Mouse (Mus musculus) hindbrain, embryonic 16.5 days (tissue): ENCODE measurements around the gene Rpl22. TPM values are rescaled to one million over a fixed set of nuclear protein-coding genes. Genes with fewer than 3 reads are reported as not detected.

Experiments
- ATAC-seq: fragments of 200-750 bp; cut with Nextera tagmentation; 2 replicates; pipeline ENCODE4 v1.8.0; 2017; ENCODE audit warnings: moderate TSS enrichment, moderate library complexity
- H3K27ac ChIP-seq: fragments of 300-500 bp; sonication (generic); 2 replicates; pipeline ENCODE4 v1.5.1; 2014; ENCODE audit warnings: low read depth, mild to moderate bottlenecking, control low read depth, low read length, moderate library complexity
- H3K27me3 ChIP-seq: fragments of 300-500 bp; sonication (generic); replicated peaks from 2 replicates; pipeline ENCODE4 v1.6.1; 2014; ENCODE audit warnings: low read length; ENCODE audit not compliant: control insufficient read depth, insufficient read depth
- H3K36me3 ChIP-seq: fragments of 300-500 bp; sonication (generic); 2 replicates; pipeline ENCODE4 v1.6.1; 2014; ENCODE audit warnings: mild to moderate bottlenecking, low read length, moderate library complexity, mixed read lengths; ENCODE audit not compliant: control insufficient read depth, insufficient read depth
- H3K4me1 ChIP-seq: fragments of 300-500 bp; sonication (generic); 2 replicates; pipeline ENCODE4 v1.6.1; 2014; ENCODE audit warnings: low read depth, low read length; ENCODE audit not compliant: control insufficient read depth, insufficient read depth
- H3K4me2 ChIP-seq: fragments of 300-500 bp; sonication (generic); 2 replicates; pipeline ENCODE4 v1.6.1; 2014; ENCODE audit warnings: mild to moderate bottlenecking, low read length, control low read depth, moderate library complexity
- H3K4me3 ChIP-seq: fragments of 300-500 bp; sonication (generic); 2 replicates; pipeline ENCODE4 v1.5.1; 2014; ENCODE audit warnings: mild to moderate bottlenecking, low read length, control low read depth, moderate library complexity
- H3K9ac ChIP-seq: fragments of 300-500 bp; sonication (generic); 2 replicates; pipeline ENCODE4 v1.6.1; 2014; ENCODE audit warnings: low read depth, mild to moderate bottlenecking, control low read depth, low read length, moderate library complexity
- H3K9me3 ChIP-seq: fragments of 300-500 bp; sonication (generic); 2 replicates; pipeline ENCODE4 v1.6.1; 2014; ENCODE audit warnings: mild to moderate bottlenecking, low read length, moderate library complexity; ENCODE audit not compliant: control insufficient read depth
- WGBS: fragments of 180-500 bp; shearing (Covaris S2); extraction: QIAGEN DNeasy Blood & Tissue Kit; methylation state at CpG from one replicate; pipeline ENCODE4 v1.1.7; 2014; 5-methylcytosine and 5-hydroxymethylcytosine counted together
- polyA plus RNA-seq: library from polyadenylated mRNA; unstranded; fragments of >200 nt; fragmentation: Nextera tagmentation; extraction: Ambion mirVana; gene quantifications from 2 replicates; pipeline ENCODE4 v1.2.1, GENCODE M21; 2015

Rpl22 gene
- polyA plus RNA-seq, 1 experiment from 2014 or later = 138 TPM

DNA sequence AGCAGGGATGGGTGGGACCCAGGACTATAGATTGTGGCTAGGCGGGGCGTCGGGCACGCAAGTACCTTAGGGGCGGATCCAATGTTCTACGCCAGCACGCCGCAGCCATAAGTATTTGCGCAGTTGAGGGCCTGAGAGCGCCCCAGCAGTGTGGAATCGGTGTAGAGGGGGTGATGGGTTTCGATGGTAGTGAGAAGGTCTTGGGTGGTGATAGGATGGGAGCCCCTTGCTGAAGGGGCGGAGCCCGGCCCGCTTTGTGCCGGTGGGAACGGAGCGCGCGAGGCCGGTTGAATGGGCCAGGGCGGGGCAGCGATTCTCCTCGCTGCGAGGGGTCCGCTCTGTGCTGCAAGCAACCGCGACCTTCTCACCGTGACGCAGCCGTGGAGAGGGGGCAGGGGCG, 39.4 kb upstream of the Rpl22 start:
- peak; percentile 50 for ATAC-seq
- no peak overlapping the region for H3K27ac ChIP-seq
- peaks cover 38% of the 10 kb centered on the region for H3K4me1 ChIP-seq
- no peaks in the 10 kb centered on the region; the same call in 1 of the 2 replicates for H3K36me3 ChIP-seq
- WGBS = 2% methylated on average over 28 of the region's 32 CpGs
- H3K4me2 ChIP-seq = peak overlapping the region; percentile 80
- peak overlapping the region; percentile 66 for H3K9ac ChIP-seq
- H3K9me3 ChIP-seq = no peaks in the 10 kb centered on the region
- H3K4me3 ChIP-seq = peak overlapping the region; percentile 45
- H3K27me3 ChIP-seq = peaks cover 63% of the 10 kb centered on the region

DNA sequence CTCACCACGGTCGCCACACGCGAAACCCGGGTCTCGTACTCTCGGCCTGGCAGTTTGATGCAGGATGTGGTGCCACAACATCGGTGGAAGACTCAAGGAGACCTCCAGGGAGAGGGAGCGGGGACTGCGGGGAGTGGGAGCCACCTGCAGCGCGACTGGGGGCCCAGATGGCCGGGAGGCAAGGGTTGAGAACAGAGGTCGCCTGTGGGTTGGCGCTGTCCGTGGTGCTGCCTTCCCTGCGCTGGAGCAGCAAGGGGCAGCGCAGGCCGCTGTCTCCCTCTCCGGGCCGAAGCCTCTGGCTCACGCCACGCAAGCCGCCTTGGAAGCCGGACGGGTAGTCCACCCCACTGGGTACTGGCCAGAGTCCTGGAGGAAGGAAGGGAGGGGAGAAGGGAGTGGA, 38.7 kb upstream of the Rpl22 start:
- peaks cover 38% of the 10 kb centered on the region for H3K4me1 ChIP-seq
- H3K9ac ChIP-seq = peak overlapping the region; percentile 66
- H3K4me3 ChIP-seq = peak overlapping the region; percentile 45
- peaks cover 63% of the 10 kb centered on the region for H3K27me3 ChIP-seq
- H3K4me2 ChIP-seq = peak overlapping the region; percentile 80
- no peaks in the 10 kb centered on the region; the same call in 1 of the 2 replicates for H3K36me3 ChIP-seq
- ATAC-seq = no peak
- WGBS = 2% methylated on average over 25 of the region's 26 CpGs
- H3K9me3 ChIP-seq = no peaks in the 10 kb centered on the region
- H3K27ac ChIP-seq = no peak overlapping the region

DNA sequence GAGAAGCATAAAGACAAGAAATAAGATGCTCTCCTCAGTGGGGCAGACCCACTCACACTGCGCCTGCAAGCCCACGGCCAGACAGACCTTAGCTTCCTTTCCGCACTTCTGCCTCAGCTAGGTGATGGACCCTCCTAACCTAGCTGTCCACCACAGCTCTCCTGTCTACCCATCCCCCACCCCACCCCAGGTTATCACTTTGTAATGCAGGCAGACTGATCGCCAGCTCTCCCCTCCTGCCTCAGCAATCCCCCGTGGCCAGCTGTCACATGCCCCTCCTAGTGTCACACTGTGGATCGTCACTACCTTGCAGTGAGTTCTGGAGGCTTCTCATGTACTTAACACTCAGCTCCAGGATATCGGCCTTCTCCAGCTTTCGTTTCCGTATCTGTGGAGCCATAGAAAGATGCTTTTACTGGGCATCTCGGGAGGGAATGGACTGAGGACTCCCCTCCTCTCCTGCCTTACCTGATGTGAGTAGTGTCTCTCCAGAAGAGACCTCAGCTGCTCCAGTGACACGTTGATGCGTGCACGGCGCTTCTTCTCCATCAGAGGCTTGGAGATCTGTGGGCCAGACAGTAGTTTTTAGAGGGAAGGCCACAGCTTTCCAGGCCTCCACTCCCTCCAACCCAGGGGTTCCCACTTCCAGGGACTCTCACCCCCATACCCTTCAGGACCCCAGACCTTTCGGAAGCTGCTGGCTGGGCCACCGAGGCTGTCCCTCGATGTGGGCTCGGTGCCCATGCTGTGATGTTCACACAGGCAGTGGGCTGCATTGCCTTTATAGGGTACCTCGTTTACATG, 38.0 kb upstream of the Rpl22 start:
- Histone ChIP-seq H3K36me3 (no peaks in the 10 kb centered on the region; the same call in 1 of the 2 replicates), H3K9me3 (no peaks in the 10 kb centered on the region), H3K4me2 (peak overlapping the region; percentile 80), H3K9ac (no peak overlapping the region; the same call in 1 of the 2 replicates), H3K27me3 (peaks cover 60% of the 10 kb centered on the region), H3K4me1 (peaks cover 38% of the 10 kb centered on the region), H3K4me3 (no peak overlapping the region), H3K27ac (no peak overlapping the region)
- WGBS = 9% methylated on average over 19 of the region's 19 CpGs
- no peak for ATAC-seq

DNA sequence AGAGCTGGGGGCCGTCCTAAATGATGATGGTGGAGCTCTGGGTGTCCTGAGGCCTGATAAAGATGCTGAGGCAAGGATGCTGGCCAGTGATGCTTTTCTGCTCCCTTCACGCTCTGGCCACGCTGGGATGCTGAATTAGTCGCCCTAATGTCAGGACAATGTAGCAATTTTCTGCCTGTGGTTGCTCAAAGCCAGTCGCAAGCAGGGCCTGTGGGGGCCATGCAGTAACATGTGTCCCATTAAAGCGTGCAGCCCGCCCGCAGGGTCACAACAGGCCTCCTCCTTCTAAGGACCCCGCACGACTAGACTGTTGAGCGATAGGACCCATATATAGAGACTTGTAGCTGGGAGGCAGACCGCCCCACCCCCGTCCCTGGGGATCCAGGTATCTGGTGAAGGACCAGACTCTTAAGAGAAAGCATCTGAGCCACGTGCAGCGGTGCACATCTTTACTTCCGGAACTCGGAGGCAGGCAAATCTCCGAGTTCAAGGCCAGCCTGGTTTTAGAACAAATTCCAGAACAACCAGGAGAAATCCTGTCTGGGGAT, 37.1 kb upstream of the Rpl22 start:
- H3K9me3 ChIP-seq = no peaks in the 10 kb centered on the region
- no peak overlapping the region for H3K9ac ChIP-seq
- H3K4me3 ChIP-seq = no peak overlapping the region
- H3K27ac ChIP-seq = no peak overlapping the region
- 25% methylated on average over 18 of the region's 18 CpGs for WGBS
- no peaks in the 10 kb centered on the region; the same call in 1 of the 2 replicates for H3K36me3 ChIP-seq
- no peak for ATAC-seq
- H3K27me3 ChIP-seq = peaks cover 64% of the 10 kb centered on the region
- peaks cover 30% of the 10 kb centered on the region for H3K4me1 ChIP-seq
- H3K4me2 ChIP-seq = no peak overlapping the region

DNA sequence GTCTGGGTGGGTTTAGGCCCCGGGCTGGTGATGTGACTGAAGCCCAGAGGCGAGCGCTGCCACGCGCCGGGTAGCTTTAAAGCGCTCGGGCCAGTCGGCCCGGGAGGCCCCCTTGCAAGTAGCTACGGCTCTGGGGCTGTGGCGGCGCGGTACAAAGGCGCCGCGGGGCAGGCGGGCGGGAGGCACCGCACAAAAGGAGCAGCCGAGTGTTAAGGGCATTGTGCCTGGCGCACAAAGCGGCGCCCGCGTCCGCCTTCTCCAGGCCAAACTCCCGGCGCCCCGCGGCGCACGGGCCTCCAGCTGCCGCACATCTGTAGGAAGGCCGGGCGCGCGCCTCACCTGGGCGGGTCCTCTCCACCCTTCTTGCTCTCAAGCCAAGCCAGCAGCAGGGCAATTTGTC, 35.2 kb upstream of the Rpl22 start:
- 1% methylated on average over 22 of the region's 39 CpGs for WGBS
- Histone ChIP-seq H3K4me2 (peak overlapping the region; percentile 61), H3K27me3 (peaks cover 55% of the 10 kb centered on the region), H3K4me1 (peaks cover 28% of the 10 kb centered on the region), H3K27ac (no peak overlapping the region), H3K36me3 (no peaks in the 10 kb centered on the region), H3K9me3 (no peaks in the 10 kb centered on the region), H3K4me3 (peak overlapping the region; percentile 31), H3K9ac (peak overlapping the region; percentile 59)
- ATAC-seq = no peak

DNA sequence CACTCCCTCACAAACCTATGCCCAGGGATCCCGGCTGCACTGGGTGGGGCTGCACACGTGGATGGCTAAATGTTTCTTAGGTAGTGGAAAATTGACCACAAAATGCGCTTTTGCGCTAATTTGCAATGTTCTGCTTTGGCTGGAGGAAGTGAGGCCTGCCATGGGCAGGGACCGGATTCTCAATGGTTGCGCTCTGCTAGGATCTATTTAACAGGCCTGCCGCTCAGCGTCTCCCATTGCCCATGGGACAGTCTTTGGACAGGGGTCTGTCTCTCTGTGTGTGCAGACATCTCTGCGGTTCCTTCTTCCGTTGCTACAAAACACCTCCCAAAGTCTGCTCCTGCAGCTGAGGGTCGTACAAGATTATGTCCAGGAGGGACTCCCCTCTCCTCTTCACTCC, 34.6 kb upstream of the Rpl22 start:
- Histone ChIP-seq H3K9me3 (no peaks in the 10 kb centered on the region), H3K36me3 (no peaks in the 10 kb centered on the region), H3K9ac (peak overlapping the region; percentile 59; the same call in 1 of the 2 replicates), H3K27ac (no peak overlapping the region), H3K4me2 (peak overlapping the region; percentile 61), H3K4me1 (peaks cover 27% of the 10 kb centered on the region), H3K4me3 (no peak overlapping the region), H3K27me3 (peaks cover 60% of the 10 kb centered on the region)
- no peak for ATAC-seq
- 11% methylated on average over 11 of the region's 11 CpGs for WGBS

DNA sequence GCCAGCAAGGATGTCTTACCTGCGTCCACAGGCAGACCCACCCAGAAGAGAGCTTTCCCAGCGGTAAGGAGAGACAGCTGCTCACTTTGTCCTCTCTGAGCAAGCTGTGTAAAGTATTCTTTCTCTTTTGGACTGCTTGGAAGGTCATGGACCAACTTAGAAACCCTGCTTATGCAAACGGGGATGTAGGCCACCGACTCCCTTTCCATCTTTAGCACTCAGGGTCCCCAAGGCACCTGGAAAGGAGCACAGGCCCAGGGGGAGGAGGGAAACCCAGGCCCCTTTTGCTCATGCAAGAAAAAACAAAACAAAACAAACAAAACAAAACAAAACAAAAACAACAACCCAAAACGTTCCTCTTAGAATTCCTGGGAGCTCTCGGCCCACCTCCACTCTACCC, 34.0 kb upstream of the Rpl22 start, which contains the start of gene Hes3:
Gene Hes3, minus strand, starts transcription at position 101 of the 400 bp plus-strand sequence.
- Histone ChIP-seq H3K4me2 (peak within 1 kb of the TSS; percentile 61), H3K27me3 (peaks cover 59% of the 10 kb centered on the region), H3K9ac (peak within 1 kb of the TSS; percentile 59), H3K36me3 (no peaks in the 10 kb centered on the region), H3K9me3 (no peaks in the 10 kb centered on the region), H3K27ac (no peak within 1 kb of the TSS), H3K4me3 (peak within 1 kb of the TSS; percentile 31), H3K4me1 (peaks cover 23% of the 10 kb centered on the region)
- ATAC-seq = no peak
- WGBS = 12% methylated on average over 6 of the region's 6 CpGs

DNA sequence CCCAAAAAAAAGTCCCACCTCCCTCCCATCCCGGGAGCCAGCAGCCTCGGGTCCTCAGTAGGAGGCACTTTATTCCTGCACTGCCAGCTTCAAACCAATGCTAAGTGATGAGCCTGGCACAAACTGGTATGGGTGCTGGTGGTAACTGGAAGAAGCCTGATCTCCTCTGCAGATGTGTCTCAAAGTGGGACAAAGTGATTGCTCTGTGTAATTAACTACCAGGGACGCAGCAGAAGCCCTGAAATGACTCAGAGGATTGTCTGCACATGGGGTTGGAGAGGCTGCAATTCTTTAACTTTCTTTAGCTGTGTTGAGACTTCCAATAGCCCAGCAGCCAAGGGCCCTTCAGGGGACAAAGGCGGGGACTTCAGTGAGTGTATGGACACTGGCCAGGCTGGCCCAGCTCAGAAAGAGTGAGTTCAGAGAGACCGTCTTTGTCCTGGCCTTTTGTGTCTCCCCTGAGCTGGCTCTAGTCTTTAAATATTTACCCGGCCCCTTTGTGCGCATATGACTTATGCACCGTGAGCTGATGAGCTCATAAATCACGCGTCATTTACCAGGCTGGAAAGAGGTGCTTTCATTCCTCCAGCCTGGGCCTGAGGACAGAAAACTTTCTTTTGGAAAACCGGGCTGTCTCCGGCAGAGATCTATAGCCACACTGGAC, 33.3 kb upstream of the Rpl22 start:
- H3K27me3 ChIP-seq = peaks cover 54% of the 10 kb centered on the region
- no peak overlapping the region for H3K4me3 ChIP-seq
- no peak overlapping the region for H3K4me2 ChIP-seq
- no peaks in the 10 kb centered on the region for H3K36me3 ChIP-seq
- no peak overlapping the region for H3K27ac ChIP-seq
- H3K9ac ChIP-seq = no peak overlapping the region
- peaks cover 18% of the 10 kb centered on the region for H3K4me1 ChIP-seq
- WGBS = 7% methylated on average over 12 of the region's 12 CpGs
- no peaks in the 10 kb centered on the region for H3K9me3 ChIP-seq
- ATAC-seq = peak; percentile 40; the same call in 1 of the 2 replicates
